Mouse (Mus musculus) ES-Bruce4 (cell line): ENCODE results near the gene Mrtfb. TPM values are rescaled to one million over a fixed set of nuclear protein-coding genes. Genes with fewer than 3 reads are reported as not detected.

ENCODE experiments used
- H3K27ac ChIP-seq: 2 replicates; pipeline ENCODE4 v1.5.1; 2012; ENCODE audit warnings: low read length, inconsistent platforms; ENCODE audit not compliant: insufficient read depth
- H3K27me3 ChIP-seq: 2 replicates; pipeline ENCODE4 v1.6.1; 2012; ENCODE audit warnings: mild to moderate bottlenecking, low read length, inconsistent platforms; ENCODE audit not compliant: control insufficient read depth, poor library complexity, insufficient read depth, severe bottlenecking
- H3K36me3 ChIP-seq: 2 replicates; pipeline ENCODE4 v1.6.1; 2012; ENCODE audit warnings: inconsistent platforms, mild to moderate bottlenecking, low read length, moderate library complexity; ENCODE audit not compliant: control insufficient read depth, poor library complexity, insufficient read depth, severe bottlenecking
- H3K4me1 ChIP-seq: one replicate; pipeline ENCODE4 v1.8.1; 2011; ENCODE audit warnings: low read length; ENCODE audit not compliant: control insufficient read depth, insufficient read depth
- H3K4me3 ChIP-seq: 2 replicates; pipeline ENCODE4 v1.5.1; 2011; ENCODE audit warnings: low read depth, mild to moderate bottlenecking, low read length
- H3K9ac ChIP-seq: 2 replicates; pipeline ENCODE4 v1.6.1; 2012; ENCODE audit warnings: low read depth, mild to moderate bottlenecking, inconsistent platforms; ENCODE audit not compliant: poor library complexity, severe bottlenecking
- H3K9me3 ChIP-seq: replicated peaks from 2 replicates; pipeline ENCODE4 v1.6.1; 2012; ENCODE audit warnings: mild to moderate bottlenecking, low read length, inconsistent platforms; ENCODE audit not compliant: control insufficient read depth, poor library complexity, insufficient read depth, severe bottlenecking
- CTCF ChIP-seq: IDR thresholded peaks from one replicate; pipeline ENCODE4 v1.8.1; 2011; ENCODE audit warnings: low read depth, low read length
- EP300 ChIP-seq: IDR thresholded peaks from 2 replicates; pipeline ENCODE4 v1.6.1; 2011; ENCODE audit warnings: low read depth, low read length; ENCODE audit not compliant: insufficient read depth
- POLR2A ChIP-seq: IDR thresholded peaks from one replicate; pipeline ENCODE4 v1.8.1; 2011; ENCODE audit warnings: low read length; ENCODE audit not compliant: insufficient read depth
- polyA plus RNA-seq: library from polyadenylated mRNA; stranded (reverse); fragments of >200 nt; gene quantifications from 2 replicates; pipeline ENCODE4 v1.2.4, GENCODE M21; 2011; ENCODE audit warnings: low read depth; ENCODE audit not compliant: missing spikeins, insufficient read depth, insufficient read length

Mrtfb gene
- polyA plus RNA-seq, 1 experiment, result 20.7 TPM

DNA sequence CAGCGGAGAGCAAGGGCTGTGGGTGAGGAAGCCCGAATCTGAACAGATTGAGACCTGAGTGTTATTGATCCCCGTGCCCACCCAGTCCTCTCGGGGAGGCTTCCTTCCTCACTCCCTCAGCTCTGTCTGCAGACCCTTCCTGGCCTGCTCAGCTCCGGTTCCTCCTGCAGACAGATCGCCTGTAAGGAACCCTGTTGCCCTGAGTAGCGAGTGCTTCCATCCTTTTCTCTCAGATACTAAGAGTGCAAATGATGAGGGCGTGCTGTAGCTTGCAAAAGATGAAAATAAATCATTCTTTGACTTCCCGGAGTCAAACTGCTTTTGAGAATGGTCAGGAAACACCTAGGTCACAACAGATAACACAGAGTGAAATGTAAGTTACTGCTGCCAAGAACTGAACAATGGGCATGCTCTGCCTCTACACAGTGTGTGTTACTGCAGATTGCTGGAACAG is 103.2 kb downstream of the Mrtfb start:
- no peak overlapping the region for H3K4me3 ChIP-seq
- no peaks in the 10 kb centered on the region for H3K27me3 ChIP-seq
- no peak for TF ChIP-seq EP300
- no peak for TF ChIP-seq POLR2A
- no peak for TF ChIP-seq CTCF
- no peaks in the 10 kb centered on the region for H3K9me3 ChIP-seq
- H3K4me1 ChIP-seq, result no peaks in the 10 kb centered on the region
- H3K9ac ChIP-seq, result no peak overlapping the region
- H3K27ac ChIP-seq, result no peak overlapping the region
- no peaks in the 10 kb centered on the region for H3K36me3 ChIP-seq

DNA sequence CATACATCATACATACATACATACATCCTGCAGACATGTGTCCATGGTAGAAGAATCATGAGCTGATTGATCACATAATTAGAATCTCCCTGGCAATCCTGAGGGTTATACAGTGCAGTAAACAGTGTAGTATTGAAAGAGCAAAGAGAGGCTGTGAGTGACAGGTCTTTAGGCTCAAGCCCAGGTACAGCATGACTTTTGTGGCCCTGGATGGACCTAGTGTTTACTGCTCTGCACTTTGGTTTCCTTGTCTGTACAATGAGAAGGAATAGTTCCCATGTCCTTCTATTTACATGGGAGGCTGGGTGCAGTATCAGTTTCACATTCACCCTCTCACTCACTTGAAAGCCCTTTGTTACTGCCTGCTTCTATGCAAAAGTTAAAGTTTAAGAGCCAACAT is 103.9 kb downstream of the Mrtfb start:
- Histone ChIP-seq H3K36me3 (no peaks in the 10 kb centered on the region), H3K9me3 (no peaks in the 10 kb centered on the region), H3K4me1 (no peaks in the 10 kb centered on the region), H3K27me3 (no peaks in the 10 kb centered on the region), H3K4me3 (no peak overlapping the region), H3K27ac (no peak overlapping the region), H3K9ac (no peak overlapping the region)
- TF ChIP-seq CTCF (no peak), POLR2A (no peak), EP300 (no peak)

DNA sequence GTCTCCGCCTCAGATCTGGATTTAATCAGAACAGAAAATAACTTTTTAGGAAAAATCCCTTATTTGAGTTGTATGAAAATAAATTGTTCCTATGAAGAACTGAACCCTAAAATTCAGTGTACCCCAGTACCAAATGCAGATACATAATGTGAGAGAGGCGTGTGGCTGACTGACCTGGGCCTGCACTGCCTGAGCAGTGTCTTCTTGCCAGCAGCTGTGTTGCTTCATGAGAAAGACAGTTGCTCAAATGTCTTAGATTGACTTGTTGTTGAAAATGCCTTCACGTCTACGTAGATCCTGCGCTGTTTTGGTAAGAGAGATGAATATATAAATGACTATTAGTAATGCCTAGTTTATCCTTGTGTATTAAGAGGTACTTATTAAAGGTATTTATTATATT is 104.6 kb downstream of the Mrtfb start:
- H3K4me3 ChIP-seq, result no peak overlapping the region
- no peak overlapping the region for H3K27ac ChIP-seq
- H3K27me3 ChIP-seq, result no peaks in the 10 kb centered on the region
- no peak for TF ChIP-seq EP300
- TF ChIP-seq CTCF, result no peak
- TF ChIP-seq POLR2A, result no peak
- H3K9ac ChIP-seq, result no peak overlapping the region
- H3K9me3 ChIP-seq, result no peaks in the 10 kb centered on the region
- H3K4me1 ChIP-seq, result no peaks in the 10 kb centered on the region
- no peaks in the 10 kb centered on the region for H3K36me3 ChIP-seq

DNA sequence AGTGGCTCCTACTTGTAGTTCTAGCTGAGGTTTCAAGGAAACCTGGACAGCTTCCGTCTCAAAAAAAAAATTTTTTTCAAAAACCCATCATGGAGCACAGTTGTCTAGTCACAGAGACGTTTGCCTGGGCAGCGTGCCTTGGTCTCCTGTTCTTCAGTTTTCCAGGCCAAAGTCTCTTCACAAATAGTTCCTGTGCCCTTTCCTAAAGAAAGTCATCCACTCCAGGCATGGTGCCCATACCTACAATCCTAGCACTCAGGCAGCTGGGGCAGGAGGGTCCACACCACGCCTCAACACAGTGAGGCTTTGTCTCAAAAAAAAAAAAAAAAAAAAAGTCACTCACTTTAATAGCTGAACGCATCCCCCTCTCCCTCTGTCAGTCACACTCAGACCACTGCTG is 106.9 kb downstream of the Mrtfb start:
- H3K4me1 ChIP-seq, result peaks cover 2% of the 10 kb centered on the region
- H3K9ac ChIP-seq, result no peak overlapping the region
- no peaks in the 10 kb centered on the region for H3K36me3 ChIP-seq
- TF ChIP-seq EP300, result no peak
- TF ChIP-seq POLR2A, result no peak
- TF ChIP-seq CTCF, result no peak
- H3K27me3 ChIP-seq, result no peaks in the 10 kb centered on the region
- H3K27ac ChIP-seq, result no peak overlapping the region
- H3K4me3 ChIP-seq, result no peak overlapping the region
- H3K9me3 ChIP-seq, result no peaks in the 10 kb centered on the region

DNA sequence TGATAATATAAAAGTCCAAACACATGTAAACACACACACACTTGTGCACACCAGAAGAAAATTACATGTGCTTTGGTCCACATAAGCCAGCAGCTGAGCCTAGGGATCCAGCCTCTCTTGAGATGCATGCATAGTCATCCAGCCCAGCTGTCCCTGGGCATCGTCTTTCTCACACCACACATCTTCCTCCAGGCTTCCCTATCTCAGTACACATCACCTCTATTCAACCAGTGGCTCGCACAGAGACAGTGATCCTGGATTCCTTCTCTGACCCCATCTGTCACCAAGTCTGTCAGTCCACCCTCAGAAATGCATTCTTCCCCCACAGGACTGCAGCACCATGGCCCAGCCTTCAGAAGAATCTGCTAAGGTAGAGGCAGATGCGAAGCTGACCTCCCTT is 107.9 kb downstream of the Mrtfb start:
- no peak for TF ChIP-seq EP300
- TF ChIP-seq CTCF, result no peak
- TF ChIP-seq POLR2A, result no peak
- no peaks in the 10 kb centered on the region for H3K27me3 ChIP-seq

DNA sequence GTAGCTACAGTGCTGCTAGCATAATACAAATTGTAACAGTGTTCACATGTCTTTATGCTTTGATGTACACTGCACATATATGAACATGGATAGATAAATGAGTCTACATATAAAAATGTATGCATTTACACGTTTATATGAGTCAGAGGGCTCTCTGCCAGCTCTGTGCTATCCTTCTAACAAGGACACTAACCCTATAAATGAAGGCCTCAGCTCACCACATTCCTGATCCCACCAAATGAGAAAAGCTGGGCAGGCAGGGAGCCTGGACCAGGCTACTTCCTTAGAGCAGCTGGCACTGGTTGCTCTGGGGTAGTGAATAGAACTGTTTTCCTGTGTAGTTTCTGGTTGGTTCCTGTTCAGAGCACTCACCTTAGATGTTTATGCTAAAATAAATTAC is 110.0 kb downstream of the Mrtfb start:
- Histone ChIP-seq H3K9me3 (no peaks in the 10 kb centered on the region), H3K27me3 (no peaks in the 10 kb centered on the region), H3K36me3 (no peaks in the 10 kb centered on the region), H3K27ac (no peak overlapping the region), H3K4me3 (no peak overlapping the region), H3K4me1 (peaks cover 2% of the 10 kb centered on the region), H3K9ac (no peak overlapping the region)
- no peak for TF ChIP-seq EP300
- TF ChIP-seq POLR2A, result no peak
- TF ChIP-seq CTCF, result no peak

More for the DNA sequence above, 107.9 kb downstream of the Mrtfb start:
- no peaks in the 10 kb centered on the region for H3K9me3 ChIP-seq
- no peak overlapping the region for H3K27ac ChIP-seq
- no peak overlapping the region for H3K4me3 ChIP-seq
- peaks cover 2% of the 10 kb centered on the region for H3K4me1 ChIP-seq
- H3K36me3 ChIP-seq, result no peaks in the 10 kb centered on the region
- no peak overlapping the region for H3K9ac ChIP-seq
